Mouse (Mus musculus) hindbrain, postnatal 0 days (tissue): Measurements from ENCODE around the gene Rbfox2. TPM values are rescaled to one million over a fixed set of nuclear protein-coding genes. Genes with fewer than 3 reads are reported as not detected.

Source experiments
- ATAC-seq: fragments of 200-750 bp; cut with Nextera tagmentation; 2 replicates; pipeline ENCODE4 v1.8.0; 2017; ENCODE audit warnings: mild to moderate bottlenecking, moderate TSS enrichment, moderate library complexity
- DNase-seq: peaks from one replicate; pipeline ENCODE4 v3.0.0-alpha.2; 2015; ENCODE audit warnings: low spot score
- H3K27ac ChIP-seq: fragments of 300-500 bp; sonication (generic); 2 replicates; pipeline ENCODE4 v1.5.1; 2014; ENCODE audit warnings: mild to moderate bottlenecking
- H3K27me3 ChIP-seq: fragments of 300-500 bp; sonication (generic); 2 replicates; pipeline ENCODE4 v1.6.1; 2014; ENCODE audit warnings: low read length, mixed read lengths; ENCODE audit not compliant: insufficient read depth
- H3K36me3 ChIP-seq: fragments of 300-500 bp; sonication (generic); 2 replicates; pipeline ENCODE4 v1.6.1; 2014; ENCODE audit warnings: low read length, mixed read lengths; ENCODE audit not compliant: insufficient read depth
- H3K4me1 ChIP-seq: fragments of 300-500 bp; sonication (generic); 2 replicates; pipeline ENCODE4 v1.6.1; 2014; ENCODE audit warnings: antibody characterized with exemption, low read length, mixed read lengths; ENCODE audit not compliant: insufficient read depth
- H3K4me2 ChIP-seq: fragments of 300-500 bp; sonication (generic); 2 replicates; pipeline ENCODE4 v1.6.1; 2014; ENCODE audit warnings: low read depth, mild to moderate bottlenecking, low read length, moderate library complexity, mixed read lengths
- H3K4me3 ChIP-seq: fragments of 300-500 bp; sonication (generic); 2 replicates; pipeline ENCODE4 v1.5.1; 2014; ENCODE audit warnings: low read length
- H3K9ac ChIP-seq: fragments of 300-500 bp; sonication (generic); replicated peaks from 2 replicates; pipeline ENCODE4 v1.6.1; 2014; ENCODE audit warnings: mild to moderate bottlenecking, low read length, moderate library complexity, mixed read lengths
- H3K9me3 ChIP-seq: fragments of 300-500 bp; sonication (generic); 2 replicates; pipeline ENCODE4 v1.6.1; 2016; ENCODE audit warnings: low read length, mixed read lengths
- CTCF ChIP-seq: IDR thresholded peaks from 2 replicates; pipeline ENCODE4 v1.5.1; 2016; ENCODE audit warnings: antibody characterized with exemption, control low read depth, low read depth
- WGBS: fragments of 180-500 bp; shearing (Covaris S2); extraction: QIAGEN DNeasy Blood & Tissue Kit; methylation state at CpG from one replicate; pipeline ENCODE4 v1.1.7; 2014; 5-methylcytosine and 5-hydroxymethylcytosine counted together
- polyA plus RNA-seq: library from polyadenylated mRNA; unstranded; fragments of >200 nt; fragmentation: Nextera tagmentation; extraction: Ambion mirVana; gene quantifications from 2 replicates; pipeline ENCODE4 v1.2.1, GENCODE M21; 2015
- total RNA-seq: library from RNA; depleted of rRNA; stranded (reverse); fragments of >200 nt; gene quantifications from 2 replicates; pipeline ENCODE4 v1.2.3, GENCODE M21; 2014

Rbfox2 gene
- total and polyA plus RNA-seq, 2 experiments from 2014 or later, result 91.9 to 294 TPM

- peak; percentile 66 for ATAC-seq
- Histone ChIP-seq H3K36me3 (no peaks in the 10 kb centered on the region), H3K4me1 (peaks cover 33% of the 10 kb centered on the region), H3K27ac (peak overlapping the region; percentile 96), H3K4me2 (peak overlapping the region; percentile 79), H3K9ac (peak overlapping the region; percentile 85), H3K27me3 (no peaks in the 10 kb centered on the region), H3K4me3 (peak overlapping the region; percentile 65), H3K9me3 (no peaks in the 10 kb centered on the region)
- no peak for TF ChIP-seq CTCF
- peak; percentile 75 for DNase-seq
- WGBS, result 2% methylated on average over 3 of the region's 3 CpGs
Measured at GRCm38 (mm10) chr15:77153088-77153546, 153.7 kb downstream of the Rbfox2 start.

- ATAC-seq (no peak; the same call in 1 of the 2 replicates), DNase-seq (peak; percentile 69)
- Histone ChIP-seq H3K4me1 (peaks cover 33% of the 10 kb centered on the region), H3K4me2 (peak overlapping the region; percentile 79), H3K9me3 (no peaks in the 10 kb centered on the region), H3K27ac (peak overlapping the region; percentile 96), H3K36me3 (no peaks in the 10 kb centered on the region), H3K9ac (peak overlapping the region; percentile 85), H3K27me3 (no peaks in the 10 kb centered on the region), H3K4me3 (peak overlapping the region; percentile 65)
- TF ChIP-seq CTCF, result peak; percentile 35
- WGBS, result 1% methylated on average over 19 of the region's 19 CpGs
Measured at GRCm38 (mm10) chr15:77152336-77153087, 154.3 kb downstream of the Rbfox2 start.

- peak overlapping the region; percentile 85 for H3K9ac ChIP-seq
- peaks cover 33% of the 10 kb centered on the region for H3K4me1 ChIP-seq
- peak overlapping the region; percentile 65 for H3K4me3 ChIP-seq
- ATAC-seq (no peak), DNase-seq (peak; percentile 25)
- H3K27ac ChIP-seq, result 0 out of 2 replicates have a peak overlapping the region, but pooled peaks have one; percentile 96
- peak overlapping the region; percentile 79 for H3K4me2 ChIP-seq
- 11% methylated on average over 4 of the region's 4 CpGs for WGBS
- TF ChIP-seq CTCF, result no peak
- H3K9me3 ChIP-seq, result no peaks in the 10 kb centered on the region
- H3K36me3 ChIP-seq, result no peaks in the 10 kb centered on the region
- H3K27me3 ChIP-seq, result no peaks in the 10 kb centered on the region
Measured at GRCm38 (mm10) chr15:77151816-77152215, 155.0 kb downstream of the Rbfox2 start.

GRCm38 (mm10) chr15:77151178-77151577 is 155.6 kb downstream of the Rbfox2 start:
- peak overlapping the region; percentile 79 for H3K4me2 ChIP-seq
- ATAC-seq, result no peak
- no peak for TF ChIP-seq CTCF
- WGBS, result 25% methylated on average over 8 of the region's 8 CpGs
- no peaks in the 10 kb centered on the region for H3K9me3 ChIP-seq
- H3K27ac ChIP-seq, result peak overlapping the region; percentile 45; the same call in 1 of the 2 replicates
- H3K4me3 ChIP-seq, result peak overlapping the region; percentile 65
- H3K4me1 ChIP-seq, result peaks cover 29% of the 10 kb centered on the region
- H3K27me3 ChIP-seq, result no peaks in the 10 kb centered on the region
- DNase-seq, result peak; percentile 24
- H3K9ac ChIP-seq, result peak overlapping the region; percentile 85
- no peaks in the 10 kb centered on the region for H3K36me3 ChIP-seq

- WGBS, result 9% methylated on average over 3 of the region's 3 CpGs
- peaks cover 33% of the 10 kb centered on the region for H3K4me1 ChIP-seq
- DNase-seq (peak; percentile 34), ATAC-seq (no peak)
- H3K9me3 ChIP-seq, result no peaks in the 10 kb centered on the region
- no peaks in the 10 kb centered on the region for H3K27me3 ChIP-seq
- peak overlapping the region; percentile 79 for H3K4me2 ChIP-seq
- H3K4me3 ChIP-seq, result peak overlapping the region; percentile 65
- H3K9ac ChIP-seq, result peak overlapping the region; percentile 67
- no peaks in the 10 kb centered on the region for H3K36me3 ChIP-seq
- no peak for TF ChIP-seq CTCF
- peak overlapping the region; percentile 73 for H3K27ac ChIP-seq
Measured at GRCm38 (mm10) chr15:77150424-77150841, 156.4 kb downstream of the Rbfox2 start.

- Histone ChIP-seq H3K27ac (peak overlapping the region; percentile 73), H3K4me1 (peaks cover 33% of the 10 kb centered on the region), H3K4me3 (peak overlapping the region; percentile 65), H3K27me3 (no peaks in the 10 kb centered on the region), H3K4me2 (peak overlapping the region; percentile 79), H3K36me3 (no peaks in the 10 kb centered on the region), H3K9me3 (no peaks in the 10 kb centered on the region), H3K9ac (peak overlapping the region; percentile 67)
- DNase-seq (no peak), ATAC-seq (no peak)
- 15% methylated on average over 3 of the region's 3 CpGs for WGBS
- TF ChIP-seq CTCF, result no peak
Measured at GRCm38 (mm10) chr15:77150000-77150399, 156.8 kb downstream of the Rbfox2 start.
